Mouse (Mus musculus) bone marrow, adult 2 months (tissue): Measurements from ENCODE around the gene Slc6a19.
"Not testable (repeated sequence)": the region's sequence is repeated elsewhere in the genome, so short reads cannot be mapped to it uniquely, and the experiment has no call there.

Source experiments
- CTCF ChIP-seq: fragments of 200-500 bp; IDR thresholded peaks from 2 replicates; pipeline ENCODE4 v1.5.1; 2011; ENCODE audit warnings: low read length, control low read depth; ENCODE audit not compliant: control insufficient read depth, insufficient read depth
- POLR2A ChIP-seq: fragments of 200-500 bp; IDR thresholded peaks from 2 replicates; pipeline ENCODE4 v1.6.1; 2011; ENCODE audit warnings: low read depth, mild to moderate bottlenecking, control low read depth, low read length, borderline replicate concordance; ENCODE audit not compliant: control insufficient read depth

GRCm38 (mm10) chr13:73703486-73703885, 1.2 kb downstream of the Slc6a19 start:
- not testable (repeated sequence) for TF ChIP-seq POLR2A, CTCF
